Mouse (Mus musculus) adrenal gland, adult (tissue): ENCODE measurements around the gene Prkag2.

Experiments used
- DNase-seq, 2 experiments: peaks; one replicate each; pipeline ENCODE4 v3.0.0; 2022 to 2023; ENCODE audit warnings: low spot score in 1 of 2; ENCODE audit not compliant: inconsistent age in 2 of 2

The Prkag2 gene

DNA sequence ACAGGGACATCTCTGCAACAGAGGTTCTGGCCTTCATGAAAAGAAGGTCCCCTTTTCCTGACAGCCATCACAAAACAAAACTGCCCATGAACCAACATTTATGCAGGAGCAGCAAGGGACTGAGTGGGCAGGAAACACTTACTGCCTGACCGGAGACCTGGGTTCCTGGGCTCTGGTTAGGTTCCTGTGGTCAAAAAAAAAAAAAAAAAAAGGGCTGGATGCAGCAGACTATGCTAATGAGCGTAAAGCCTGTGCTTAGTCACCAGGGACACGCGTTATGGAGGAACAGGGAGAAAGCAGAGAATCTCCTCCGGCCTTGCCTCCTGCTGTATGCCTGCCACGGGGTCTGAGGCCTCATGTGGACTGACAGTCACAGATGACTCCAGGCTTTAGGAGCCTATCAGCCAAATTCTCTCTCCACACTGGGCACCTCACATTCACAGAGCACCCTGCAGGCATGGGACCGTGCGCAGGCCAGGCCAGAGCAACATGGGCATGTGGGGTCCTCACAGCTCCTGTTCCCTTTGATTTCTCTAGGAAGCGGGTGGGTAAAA, 126.7 kb downstream of the Prkag2 start:
- DNase-seq = no peak

DNA sequence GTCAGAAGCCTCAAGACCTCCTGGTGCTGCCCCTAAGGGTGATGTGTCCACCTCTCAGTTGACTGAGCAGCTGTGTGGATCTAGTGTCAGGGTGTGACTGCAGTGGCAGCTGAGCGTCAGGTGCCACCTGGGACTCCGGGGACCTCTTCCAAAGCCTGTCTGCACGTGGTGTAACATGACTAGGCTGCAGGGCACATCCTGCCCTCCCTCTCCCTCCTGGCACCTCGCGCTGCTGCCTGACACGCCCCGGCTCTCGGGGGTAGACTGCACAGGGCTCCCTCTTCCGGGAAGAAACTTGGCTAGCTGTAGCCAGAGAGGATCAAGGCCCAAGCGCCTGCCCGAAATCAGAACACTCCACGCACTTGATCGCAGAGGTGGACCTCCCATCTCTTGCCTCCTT, 127.2 kb downstream of the Prkag2 start:
- peak in 1 of 2 experiments; percentile 61 for DNase-seq

DNA sequence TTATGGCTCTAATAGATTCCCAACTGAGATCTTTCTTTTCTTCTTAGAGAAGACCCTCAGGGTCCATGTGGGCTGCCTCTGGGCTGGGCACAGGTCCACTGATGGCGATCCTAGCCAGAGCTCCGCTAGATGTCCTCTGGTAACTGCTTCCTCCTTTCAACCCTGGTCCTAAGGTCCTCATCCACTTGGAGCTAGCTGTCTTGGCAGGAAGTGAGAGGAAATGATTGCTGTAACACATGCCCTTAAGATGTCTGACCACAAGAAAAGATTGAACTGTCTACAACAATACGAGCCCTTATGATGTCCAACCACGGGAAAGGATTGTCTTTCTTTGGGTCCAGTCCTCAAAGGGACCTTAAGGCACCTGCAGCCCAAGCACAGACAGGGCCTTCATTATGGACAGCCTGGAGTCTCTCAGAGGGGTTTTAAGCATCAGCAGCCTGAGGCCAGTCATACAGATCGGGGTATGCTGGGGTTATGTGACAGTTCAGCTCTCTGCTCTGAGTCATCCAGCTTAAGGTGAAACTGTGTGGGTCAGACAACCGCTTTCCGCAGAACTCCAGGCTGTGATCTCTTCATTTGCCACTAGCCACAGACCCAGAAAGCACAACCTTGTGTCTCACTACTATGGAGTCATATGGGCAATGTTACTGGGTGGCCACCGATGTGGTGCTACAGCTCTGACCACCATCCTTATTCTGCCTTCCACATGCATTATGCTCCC, 129.7 kb downstream of the Prkag2 start:
- no peak for DNase-seq

DNA sequence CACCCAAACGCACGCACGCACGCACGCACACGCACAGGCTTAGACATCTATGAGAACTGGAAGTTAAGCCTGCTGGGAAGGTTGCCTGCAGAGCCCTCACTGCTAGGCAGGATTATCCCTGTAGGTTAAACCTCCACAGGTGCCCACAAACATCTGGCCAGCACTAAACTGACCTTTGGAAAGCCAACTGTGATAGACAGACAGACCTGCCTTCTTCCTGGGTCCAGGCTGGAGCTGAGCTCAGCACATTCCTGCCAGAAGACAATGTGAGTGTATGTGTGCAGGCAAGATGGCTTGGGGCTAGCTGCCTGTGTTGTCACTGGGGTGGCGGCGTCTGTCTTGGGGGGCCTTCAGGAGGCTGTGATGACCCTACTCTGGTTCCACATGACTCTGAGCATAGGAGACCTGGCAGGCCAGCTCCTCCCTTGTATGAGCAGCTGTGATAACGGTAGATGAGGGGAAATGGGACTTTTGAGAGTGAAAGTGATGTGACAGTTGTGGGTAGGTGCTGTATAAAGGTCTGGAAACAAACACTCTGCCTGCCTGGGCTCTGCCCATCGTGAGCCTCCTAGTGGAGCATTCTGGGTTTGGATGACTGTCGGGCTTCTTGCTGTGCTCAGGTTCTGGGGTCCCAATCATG, 131.1 kb downstream of the Prkag2 start:
- DNase-seq = no peak

DNA sequence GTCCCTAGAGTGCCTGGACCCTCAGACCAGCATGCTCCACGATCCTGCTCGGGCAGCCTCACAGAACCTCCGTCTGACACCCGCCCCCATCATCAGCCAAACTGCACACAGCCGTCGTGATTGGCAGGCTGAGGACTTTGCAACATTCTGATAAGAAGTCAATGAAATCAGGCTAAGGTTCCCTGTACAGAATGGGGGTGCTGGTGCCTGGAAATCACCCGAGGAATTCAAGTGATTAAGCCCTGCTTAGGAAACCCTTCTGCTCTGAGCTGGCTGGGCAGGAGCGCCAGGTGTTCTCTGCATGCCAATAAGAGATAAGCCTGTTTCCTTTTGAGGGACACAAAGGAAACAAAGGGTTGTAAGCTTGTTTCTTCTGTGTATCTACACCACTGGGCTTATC, 131.7 kb downstream of the Prkag2 start:
- DNase-seq = no peak

DNA sequence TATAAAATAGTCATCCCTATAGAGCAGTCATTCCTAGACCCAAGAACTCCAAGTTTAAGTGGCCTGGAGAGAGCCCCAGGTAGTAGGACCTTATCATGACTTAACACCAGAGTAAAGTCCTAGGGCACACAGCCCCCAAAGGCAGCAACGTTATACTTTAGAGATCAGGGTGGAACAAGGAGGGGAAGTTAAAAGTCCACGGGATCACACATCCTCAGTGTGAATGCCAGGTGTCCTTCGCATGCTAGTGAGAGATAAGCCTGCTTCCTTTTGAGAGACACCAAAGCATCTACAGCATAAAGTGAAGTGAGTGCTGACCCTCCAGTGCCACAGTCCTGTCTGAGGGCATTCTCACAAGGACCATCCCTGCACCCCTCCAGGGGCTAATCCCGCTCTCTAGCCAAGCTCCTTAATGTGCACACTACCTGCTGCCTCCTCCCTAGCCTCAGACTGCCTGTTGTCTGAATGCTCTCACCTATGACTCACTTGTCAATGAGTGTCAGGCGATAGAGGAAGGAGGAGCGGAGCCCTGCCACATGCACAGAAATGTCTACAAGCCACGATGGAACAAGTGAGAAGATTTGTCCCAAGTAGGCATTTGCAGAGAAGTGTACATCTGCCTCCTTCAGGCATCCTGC, 132.4 kb downstream of the Prkag2 start:
- no peak for DNase-seq

DNA sequence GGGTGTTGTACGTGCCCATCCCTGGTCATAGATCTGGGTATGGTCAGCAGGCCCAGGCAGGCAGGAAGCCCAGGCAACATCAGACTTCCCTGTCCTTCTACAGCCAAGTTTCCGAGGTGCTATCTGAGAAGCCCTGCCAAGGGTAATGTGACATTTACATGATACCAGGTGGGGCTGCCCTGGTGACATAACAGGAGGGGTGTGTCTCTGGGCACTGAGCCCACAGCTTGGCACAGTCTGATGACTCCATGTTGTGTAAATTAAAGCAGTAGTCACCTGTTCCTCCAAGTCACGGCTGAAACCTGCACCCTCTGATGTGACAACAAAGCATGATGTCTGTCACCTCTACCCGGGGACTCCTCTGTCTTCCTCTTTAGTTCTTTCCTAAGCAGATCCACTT, 136.7 kb downstream of the Prkag2 start:
- no peak for DNase-seq

DNA sequence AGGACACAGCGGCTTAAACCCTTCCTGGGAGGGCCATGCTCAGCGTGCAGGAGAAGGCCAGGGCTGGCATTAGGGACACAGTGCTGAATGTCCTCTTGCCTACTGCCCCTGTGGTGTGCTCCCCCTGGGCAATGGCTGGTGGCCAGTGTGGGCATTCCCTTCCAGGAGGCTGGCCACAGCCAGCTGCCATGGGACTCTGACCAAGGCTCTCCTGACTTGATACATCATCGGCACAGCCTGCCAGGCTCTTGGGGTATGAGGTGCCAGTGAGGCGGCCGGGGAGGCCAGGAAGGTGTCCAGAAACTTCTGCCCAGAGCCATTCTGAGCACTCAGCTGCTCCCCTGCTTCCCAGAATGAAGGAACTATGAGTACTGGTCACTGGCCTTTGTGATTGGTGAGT, 139.7 kb downstream of the Prkag2 start:
- peak in 1 of 2 experiments; percentile 64 for DNase-seq

DNA sequence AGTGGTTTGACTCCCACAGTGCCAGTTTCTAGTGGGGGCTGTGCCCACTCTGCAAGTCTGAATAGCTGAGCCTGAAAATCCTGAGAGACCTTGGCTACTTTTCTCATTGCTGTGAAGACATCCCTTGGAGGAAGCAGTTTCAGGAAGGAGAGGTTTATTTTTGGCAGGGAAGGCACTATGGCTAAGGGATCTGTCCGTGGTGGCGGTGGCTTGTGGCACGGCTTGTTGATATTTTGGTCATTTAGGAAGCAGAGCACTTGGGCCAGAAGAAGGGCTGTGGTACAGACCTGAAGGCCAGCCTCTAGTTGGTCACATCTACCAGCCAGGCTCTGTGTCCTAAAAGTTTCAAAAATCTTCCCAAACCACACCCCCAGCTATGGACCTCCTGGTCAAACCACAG, 140.7 kb downstream of the Prkag2 start:
- DNase-seq = no peak

DNA sequence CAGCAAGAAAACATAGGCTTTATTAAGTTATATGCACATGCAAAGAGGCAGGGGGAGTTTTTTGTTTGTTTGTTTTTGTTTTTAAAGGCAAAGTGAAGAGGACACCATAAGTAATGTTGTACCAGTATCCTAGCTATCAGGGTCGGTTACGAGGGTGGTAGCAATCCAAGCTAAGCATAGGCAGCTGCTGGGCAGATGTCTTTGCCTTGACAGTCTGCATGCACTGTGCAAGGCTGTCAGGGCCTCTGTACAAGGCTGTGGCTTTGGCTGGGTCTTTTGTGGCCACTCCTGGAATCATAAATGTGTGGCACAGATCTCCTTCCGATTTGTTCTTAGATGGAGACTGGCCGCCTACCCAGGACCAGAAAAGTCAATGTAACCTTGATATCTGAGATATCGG, 141.8 kb downstream of the Prkag2 start:
- DNase-seq = no peak

DNA sequence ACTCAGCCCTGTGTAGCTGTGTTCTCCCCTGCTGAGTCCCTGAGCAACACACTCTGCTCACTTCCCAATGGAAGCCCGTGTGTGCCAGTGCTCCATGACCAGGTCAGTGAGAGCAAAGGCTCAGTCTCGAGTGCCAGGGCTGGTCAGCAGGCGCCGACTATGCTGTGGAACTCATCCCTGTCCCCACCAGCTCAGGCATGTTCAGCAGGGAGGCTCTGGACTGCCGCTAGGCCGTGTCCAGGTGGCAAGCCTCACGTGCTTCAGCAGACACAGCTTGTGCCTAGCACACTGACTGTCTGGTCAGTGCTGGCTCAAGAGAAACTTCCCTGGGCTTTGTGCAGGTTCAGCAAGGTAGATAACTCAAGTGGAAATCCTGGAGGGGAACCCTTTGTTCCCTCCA, 143.6 kb downstream of the Prkag2 start:
- peak in 1 of 2 experiments; percentile 19 for DNase-seq

DNA sequence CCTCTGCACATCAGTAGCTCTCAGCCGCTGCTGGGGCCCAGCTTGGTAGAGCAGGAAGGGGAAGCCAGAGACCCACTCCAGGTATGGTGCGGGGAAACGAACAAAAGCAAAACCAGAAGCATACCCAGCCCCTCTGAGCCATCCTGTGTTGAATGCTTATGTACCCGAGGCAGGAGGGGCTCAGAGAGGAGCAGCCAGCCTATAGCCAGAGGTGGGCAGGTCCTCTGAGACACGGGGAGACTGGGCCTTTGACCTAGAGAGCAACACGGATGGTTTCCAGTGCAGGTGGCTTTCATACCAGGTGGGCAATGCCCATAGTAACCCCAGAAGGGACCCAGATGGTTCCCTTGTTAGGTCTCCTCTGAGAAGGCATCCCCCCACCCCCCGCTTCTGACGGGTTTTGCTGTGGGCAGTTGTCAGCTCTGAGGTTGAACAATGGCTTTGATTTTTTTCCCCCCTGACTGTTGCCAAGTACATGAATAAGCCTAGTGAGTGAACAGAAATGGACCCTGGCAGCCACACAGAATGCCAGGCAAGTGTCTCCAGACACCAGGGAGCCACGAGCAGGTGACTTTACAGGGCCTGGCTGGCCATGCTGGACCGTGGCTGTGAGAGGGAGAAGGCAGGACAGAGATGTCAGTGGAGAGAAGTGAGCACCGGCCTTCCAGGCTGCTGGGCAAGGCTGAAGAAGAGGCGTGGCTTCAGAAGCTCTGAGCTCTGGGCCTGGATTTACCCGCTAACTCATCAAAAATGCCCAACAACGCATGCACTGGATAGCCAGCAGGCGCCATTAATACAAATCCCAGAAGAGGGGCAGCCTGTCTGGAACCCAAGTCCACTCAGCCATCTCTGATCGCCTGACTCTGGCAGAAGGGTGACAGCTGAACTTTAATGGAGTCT, 147.3 kb downstream of the Prkag2 start:
- no peak for DNase-seq

DNA sequence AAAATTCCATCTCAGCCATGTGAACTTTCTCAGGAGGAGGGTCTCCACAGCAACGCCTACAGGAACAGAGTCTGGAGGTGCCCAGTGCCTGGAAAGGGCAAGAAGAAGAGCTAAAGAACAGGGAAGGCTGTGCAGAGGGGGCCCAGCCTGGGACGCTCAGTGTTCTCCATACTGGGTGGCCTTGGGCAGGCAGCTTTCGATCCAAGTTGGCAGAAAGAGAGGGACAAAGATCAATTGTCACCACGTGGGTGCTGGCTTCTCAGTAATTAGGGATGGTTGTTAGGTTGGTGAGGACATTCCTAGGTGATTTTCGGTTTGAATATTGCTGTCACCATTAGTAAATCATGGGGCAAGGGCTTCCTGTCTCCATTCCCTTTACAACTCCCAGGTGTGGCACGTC, 148.2 kb downstream of the Prkag2 start:
- no peak for DNase-seq

DNA sequence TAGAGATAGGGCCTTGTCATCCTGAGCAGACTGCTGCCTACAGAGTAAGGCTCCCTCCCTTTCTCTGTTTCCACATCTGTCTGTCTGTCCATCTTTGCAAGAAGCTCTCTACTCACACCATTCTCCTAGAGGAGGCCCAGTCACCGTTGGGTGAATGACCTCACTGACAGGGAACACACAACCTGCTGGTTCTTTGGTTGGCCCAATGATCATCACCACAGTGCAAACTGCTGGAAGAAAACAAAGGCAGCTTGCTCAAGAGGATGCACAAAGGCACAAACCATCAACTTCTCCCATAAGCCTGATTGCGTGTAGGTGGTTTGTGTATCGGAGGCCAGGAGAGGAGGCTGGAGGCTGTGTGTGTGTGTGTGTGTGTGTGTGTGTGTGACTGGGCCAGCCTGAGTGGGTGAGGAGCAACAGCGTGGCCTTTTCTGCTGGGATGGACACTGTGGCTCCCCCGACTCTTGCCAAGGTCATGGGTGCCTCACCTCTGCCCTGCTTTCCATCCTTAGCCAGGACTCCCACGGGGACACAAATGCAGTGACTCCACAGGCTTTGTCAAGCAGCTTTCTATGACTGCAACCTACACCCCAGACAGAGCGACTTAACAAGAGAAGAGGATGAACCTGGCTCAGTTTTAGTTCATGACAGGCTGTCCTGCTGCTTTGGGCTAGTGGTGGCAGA, 149.4 kb downstream of the Prkag2 start:
- DNase-seq = no peak

DNA sequence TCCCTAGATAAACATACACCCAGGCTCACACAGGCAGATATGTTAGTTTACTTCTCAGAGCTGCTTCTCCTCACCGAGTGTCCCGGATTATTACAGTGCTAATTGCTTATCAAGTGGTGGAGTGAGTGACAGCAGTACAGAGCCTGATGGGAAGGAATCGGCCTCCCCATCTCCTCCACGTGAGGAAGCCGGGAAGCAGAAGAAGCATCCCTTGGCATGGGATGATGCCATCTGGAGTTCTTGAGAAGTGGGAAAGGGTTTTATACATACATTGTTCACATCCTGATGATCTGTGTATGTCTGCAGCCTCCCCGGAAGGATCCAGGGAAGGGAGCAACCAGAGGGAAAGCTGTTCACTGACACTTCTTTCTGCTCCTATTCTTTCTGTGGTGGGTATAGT, 150.4 kb downstream of the Prkag2 start:
- DNase-seq = no peak

DNA sequence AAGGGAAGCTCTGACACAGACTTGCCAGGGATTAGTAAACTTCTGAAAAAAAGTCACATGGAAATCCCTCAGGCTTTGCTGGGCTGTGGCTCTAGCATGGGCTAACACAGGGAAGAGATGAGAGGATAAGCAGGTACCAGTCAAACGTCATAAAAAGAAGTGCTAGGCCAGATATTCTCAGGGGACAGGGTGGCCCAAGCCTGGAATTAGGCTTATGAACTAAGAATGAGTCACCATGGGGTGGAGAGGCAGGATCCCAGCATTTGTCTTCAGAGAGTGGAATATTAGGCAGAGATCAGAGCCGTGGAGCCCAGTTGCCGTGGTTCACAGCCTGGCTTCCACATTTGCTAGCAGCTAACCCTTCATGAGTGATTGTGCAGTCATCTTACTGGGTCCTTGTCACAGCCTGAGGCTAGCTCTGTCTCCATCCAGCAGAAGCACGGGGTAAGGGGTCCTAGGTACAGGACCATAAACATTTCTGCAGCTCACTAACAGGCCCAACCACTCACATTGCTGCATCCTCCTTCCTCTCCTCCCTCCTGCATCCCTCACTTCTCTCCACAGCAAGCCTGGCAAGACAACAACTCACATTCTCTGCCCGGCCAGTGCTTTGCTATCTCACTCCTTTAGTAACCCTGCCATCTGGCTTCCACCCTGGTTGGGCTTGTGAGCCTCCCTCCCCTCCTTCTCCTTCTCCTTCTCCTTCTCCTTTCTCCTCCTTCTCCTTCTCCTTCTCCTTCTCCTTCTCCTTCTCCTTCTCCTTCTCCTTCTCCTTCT, 162.2 kb downstream of the Prkag2 start:
- DNase-seq = peak in 1 of 2 experiments; percentile 31

DNA sequence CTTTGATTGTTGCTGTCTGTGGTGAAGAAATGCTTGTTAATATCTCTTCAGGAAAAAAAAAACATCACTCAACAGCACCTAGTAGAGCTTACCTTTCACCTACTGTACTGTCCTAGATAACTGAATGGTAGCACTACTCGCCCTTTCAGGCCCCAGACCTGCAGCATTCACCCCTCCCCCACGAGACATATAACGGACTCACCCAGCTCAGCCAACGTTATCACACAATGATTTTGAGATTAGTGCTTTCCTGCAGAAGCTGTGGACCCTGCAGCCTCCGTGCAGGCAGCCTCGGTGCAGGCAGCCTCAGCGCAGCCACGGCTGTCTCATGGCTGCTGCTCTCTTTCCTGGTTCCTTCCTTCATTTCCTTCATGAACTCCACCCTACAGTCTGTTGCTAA, 164.0 kb downstream of the Prkag2 start:
- no peak for DNase-seq

DNA sequence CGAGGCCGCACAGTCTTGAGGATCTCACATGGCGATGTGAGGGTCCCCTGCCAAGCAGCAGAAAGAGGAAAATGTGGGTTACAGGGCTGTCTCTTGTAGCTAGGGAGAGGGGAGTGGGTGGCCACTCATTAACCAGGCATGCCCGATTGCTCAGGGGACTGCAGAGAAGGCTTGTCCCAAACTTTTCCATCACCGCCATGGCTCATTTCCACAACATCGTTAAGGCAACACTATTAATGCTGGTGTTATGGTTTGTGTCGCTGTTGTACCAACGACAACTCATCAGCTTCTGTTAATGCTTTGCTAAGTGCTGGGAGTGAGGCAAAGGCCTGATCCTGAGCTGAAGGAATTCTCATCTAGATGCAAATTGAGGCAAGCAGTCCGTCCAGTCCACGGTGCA, 165.0 kb downstream of the Prkag2 start:
- DNase-seq = no peak

DNA sequence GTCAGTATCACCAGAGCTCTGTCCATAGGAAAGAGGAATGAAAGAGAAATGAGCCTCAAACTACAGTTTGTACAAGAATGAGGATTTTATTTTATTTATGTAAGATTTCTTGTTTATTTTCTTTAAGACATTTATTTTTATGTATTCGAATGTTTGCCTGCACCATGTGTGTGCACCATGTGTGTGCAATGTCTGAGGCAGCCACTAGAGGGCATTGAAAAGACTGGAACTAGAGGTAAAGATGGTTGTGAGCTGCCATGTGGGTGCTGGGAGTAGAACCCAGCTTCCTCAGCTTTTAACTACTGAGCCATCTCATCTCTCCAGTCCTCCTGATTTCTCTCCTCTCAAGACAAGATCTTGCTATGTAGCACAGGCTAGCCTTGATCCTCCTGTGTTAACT, 166.7 kb downstream of the Prkag2 start:
- no peak for DNase-seq
